Comparison of ENCODE assay signal across 12 mouse cellular contexts in the genomic region with DNA sequence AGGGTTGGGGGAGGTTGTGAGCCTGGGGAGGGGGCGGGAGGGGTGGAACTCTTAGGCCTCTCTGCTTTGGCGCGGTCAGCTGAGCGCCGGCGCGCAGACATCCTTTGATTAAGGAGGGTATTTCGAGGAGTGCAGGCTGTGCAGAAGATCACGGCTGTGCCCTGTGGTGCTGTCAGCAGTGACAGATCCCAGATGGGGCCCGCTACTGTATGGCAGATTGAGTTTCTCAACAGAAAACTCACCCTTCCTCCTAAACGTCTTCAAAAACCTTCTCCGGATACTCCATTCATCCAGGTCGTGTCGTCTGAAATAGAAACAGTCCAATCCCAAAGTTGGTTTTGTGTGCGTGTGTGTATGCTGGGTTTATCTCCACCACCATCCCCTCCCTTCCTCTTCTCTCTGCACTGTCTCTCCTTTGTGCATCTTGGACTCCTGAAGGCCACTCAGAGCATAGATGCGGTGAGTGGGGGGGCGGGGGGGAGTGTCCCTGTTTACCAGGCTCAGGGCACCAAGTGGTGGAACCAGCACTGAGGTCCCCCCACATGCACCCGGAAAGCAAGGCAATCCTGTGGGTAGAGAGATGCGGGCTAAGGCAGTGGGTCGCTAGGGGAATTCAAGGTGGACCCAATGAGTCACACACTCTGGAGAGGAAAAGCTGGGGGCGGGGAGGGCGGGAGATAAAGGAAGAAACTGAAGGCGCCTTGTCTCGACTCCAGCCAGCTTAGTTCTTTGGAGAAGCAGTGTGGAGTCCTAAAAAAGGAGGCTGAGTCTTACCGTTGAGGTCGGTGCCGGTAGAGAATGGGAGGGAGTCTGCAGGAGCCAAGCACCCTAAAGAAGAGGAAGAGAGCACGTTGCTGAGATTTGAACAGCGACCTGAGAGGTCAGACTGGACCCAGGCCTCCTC. TPM values are rescaled to one million over a fixed set of nuclear protein-coding genes. Genes with fewer than 3 reads are reported as not detected.
DNase-seq lines count a peak whose midpoint lies in the region; ATAC-seq lines count a peak whose summit lies in the region.
"Had no signal": no experiment of that assay in that cellular context is flagged by ENCODE, and none has a peak within 500 bp of the region (broad histone marks: within the 10 kb centered on the region; RNA-seq: fewer than 3 reads in every experiment).

No protein-coding gene starts in this region.

- H3K4me2 ChIP-seq in midbrain, embryonic 16.5 days (ENCODE audit: low read length), result no peak overlapping the region
- no peak overlapping the region for H3K4me2 ChIP-seq in midbrain, embryonic 11.5 days
- peak overlapping the region; percentile 74 for H3K4me2 ChIP-seq in heart, embryonic 11.5 days
- H3K4me2 ChIP-seq in intestine, embryonic 16.5 days (ENCODE audit: low read depth, low read length), result peak overlapping the region; percentile 49
- peak overlapping the region; percentile 54 for H3K4me2 ChIP-seq in stomach, embryonic 15.5 days
- no peak overlapping the region for H3K4me2 ChIP-seq in hindbrain, embryonic 14.5 days (replicated peaks)
- H3K4me2 ChIP-seq: neural tube, embryonic 13.5 days had no signal

- H3K9me3 ChIP-seq in midbrain, embryonic 16.5 days (replicated peaks; ENCODE audit: control insufficient read depth, low read length, poor library complexity, severe bottlenecking), result no peaks in the 10 kb centered on the region
- H3K9me3 ChIP-seq in midbrain, embryonic 11.5 days (ENCODE audit: control insufficient read depth, low read length), result no peaks in the 10 kb centered on the region
- no peaks in the 10 kb centered on the region for H3K9me3 ChIP-seq in heart, embryonic 11.5 days (replicated peaks; ENCODE audit: control insufficient read depth, low read length)
- H3K9me3 ChIP-seq in intestine, embryonic 16.5 days (ENCODE audit: control insufficient read depth, low read length), result no peaks in the 10 kb centered on the region
- no peaks in the 10 kb centered on the region for H3K9me3 ChIP-seq in stomach, embryonic 15.5 days
- H3K9me3 ChIP-seq in hindbrain, embryonic 14.5 days (ENCODE audit: control insufficient read depth, low read length), result no peaks in the 10 kb centered on the region
- H3K9me3 ChIP-seq: neural tube, embryonic 13.5 days had no signal

- no peak overlapping the region for H3K9ac ChIP-seq in midbrain, embryonic 16.5 days (ENCODE audit: low read depth, low read length)
- no peak overlapping the region for H3K9ac ChIP-seq in midbrain, embryonic 11.5 days (ENCODE audit: low read length)
- H3K9ac ChIP-seq in heart, embryonic 11.5 days (ENCODE audit: low read depth, low read length), result peak overlapping the region; percentile 85
- peak overlapping the region; percentile 61 for H3K9ac ChIP-seq in intestine, embryonic 16.5 days (ENCODE audit: low read depth, low read length)
- H3K9ac ChIP-seq in stomach, embryonic 15.5 days, result no peak overlapping the region; the same call in 1 of the 2 replicates
- no peak overlapping the region for H3K9ac ChIP-seq in hindbrain, embryonic 14.5 days
- H3K9ac ChIP-seq: liver, embryonic 14.5 days; neural tube, embryonic 13.5 days had no signal

- H3K4me3 ChIP-seq in midbrain, embryonic 16.5 days (ENCODE audit: low read depth, low read length), result no peak overlapping the region
- H3K4me3 ChIP-seq in midbrain, embryonic 11.5 days (ENCODE audit: low read depth, low read length), result no peak overlapping the region
- H3K4me3 ChIP-seq in heart, embryonic 11.5 days (ENCODE audit: low read depth, low read length), result peak overlapping the region; percentile 56
- H3K4me3 ChIP-seq in intestine, embryonic 16.5 days (ENCODE audit: low read length), result peak overlapping the region; percentile 43
- peak overlapping the region; percentile 34 for H3K4me3 ChIP-seq in stomach, embryonic 15.5 days (replicated peaks)
- H3K4me3 ChIP-seq in hindbrain, embryonic 14.5 days (replicated peaks; ENCODE audit: low read length), result no peak overlapping the region
- H3K4me3 ChIP-seq: erythroblast, embryonic 14.5 days; neural tube, embryonic 13.5 days had no signal

- H3K27me3 ChIP-seq in midbrain, embryonic 16.5 days (ENCODE audit: control insufficient read depth, insufficient read depth, low read depth, low read length), result peaks cover 64% of the 10 kb centered on the region
- H3K27me3 ChIP-seq in midbrain, embryonic 11.5 days (ENCODE audit: control insufficient read depth, insufficient read depth, low read length), result peaks cover 100% of the 10 kb centered on the region
- no peaks in the 10 kb centered on the region for H3K27me3 ChIP-seq in heart, embryonic 11.5 days (ENCODE audit: control insufficient read depth, insufficient read depth, low read length)
- peaks cover 28% of the 10 kb centered on the region for H3K27me3 ChIP-seq in intestine, embryonic 16.5 days (replicated peaks; ENCODE audit: control insufficient read depth, insufficient read depth, low read length)
- H3K27me3 ChIP-seq in stomach, embryonic 15.5 days (replicated peaks), result peaks cover 29% of the 10 kb centered on the region; the same call in 1 of the 2 replicates
- peaks cover 100% of the 10 kb centered on the region for H3K27me3 ChIP-seq in hindbrain, embryonic 14.5 days (ENCODE audit: control insufficient read depth, insufficient read depth, low read length)

- H3K4me1 ChIP-seq in midbrain, embryonic 16.5 days (ENCODE audit: control insufficient read depth, insufficient read depth, low read length), result no peaks in the 10 kb centered on the region; the same call in 1 of the 2 replicates
- peaks cover 4% of the 10 kb centered on the region; the same call in 1 of the 2 replicates for H3K4me1 ChIP-seq in midbrain, embryonic 11.5 days (ENCODE audit: control insufficient read depth, insufficient read depth, low read length)
- peaks cover 27% of the 10 kb centered on the region for H3K4me1 ChIP-seq in heart, embryonic 11.5 days (ENCODE audit: control insufficient read depth, insufficient read depth, low read length)
- H3K4me1 ChIP-seq in intestine, embryonic 16.5 days (ENCODE audit: control insufficient read depth, insufficient read depth, low read length), result 0 out of 2 replicates have a peak, but pooled peaks cover 3% of the 10 kb centered on the region
- peaks cover 9% of the 10 kb centered on the region; the same call in 1 of the 2 replicates for H3K4me1 ChIP-seq in stomach, embryonic 15.5 days
- no peaks in the 10 kb centered on the region for H3K4me1 ChIP-seq in hindbrain, embryonic 14.5 days (replicated peaks; ENCODE audit: control insufficient read depth, insufficient read depth, low read length)

- H3K36me3 ChIP-seq in midbrain, embryonic 16.5 days (ENCODE audit: control insufficient read depth, insufficient read depth, low read length), result no peaks in the 10 kb centered on the region
- H3K36me3 ChIP-seq in midbrain, embryonic 11.5 days (ENCODE audit: control insufficient read depth, insufficient read depth, low read length), result no peaks in the 10 kb centered on the region
- no peaks in the 10 kb centered on the region for H3K36me3 ChIP-seq in heart, embryonic 11.5 days (ENCODE audit: control insufficient read depth, insufficient read depth, low read length)
- no peaks in the 10 kb centered on the region for H3K36me3 ChIP-seq in intestine, embryonic 16.5 days (ENCODE audit: control insufficient read depth, insufficient read depth, low read length)
- no peaks in the 10 kb centered on the region for H3K36me3 ChIP-seq in stomach, embryonic 15.5 days
- H3K36me3 ChIP-seq in hindbrain, embryonic 14.5 days (replicated peaks; ENCODE audit: control insufficient read depth, insufficient read depth), result no peaks in the 10 kb centered on the region
- H3K36me3 ChIP-seq: neural tube, embryonic 13.5 days had no signal

- H3K27ac ChIP-seq in midbrain, embryonic 16.5 days (ENCODE audit: low read length), result no peak overlapping the region
- H3K27ac ChIP-seq in midbrain, embryonic 11.5 days (ENCODE audit: low read depth, low read length), result no peak overlapping the region
- H3K27ac ChIP-seq in heart, embryonic 11.5 days (ENCODE audit: low read depth, low read length), result peak overlapping the region; percentile 99
- peak overlapping the region; percentile 72 for H3K27ac ChIP-seq in intestine, embryonic 16.5 days (ENCODE audit: low read length)
- peak overlapping the region; percentile 74 for H3K27ac ChIP-seq in stomach, embryonic 15.5 days
- H3K27ac ChIP-seq in hindbrain, embryonic 14.5 days, result no peak overlapping the region
- H3K27ac ChIP-seq: liver, embryonic 14.5 days; neural tube, embryonic 13.5 days had no signal

- ATAC-seq in midbrain, embryonic 16.5 days, result 0 out of 2 replicates have a peak, but pooled peaks have one; percentile 34
- ATAC-seq in midbrain, embryonic 11.5 days (ENCODE audit: low FRiP score), result no peak
- ATAC-seq in heart, embryonic 11.5 days (replicated peaks; ENCODE audit: insufficient number of reproducible peaks, low FRiP score, low TSS enrichment), result peak; percentile 62
- ATAC-seq in intestine, embryonic 16.5 days, result peak; percentile 58
- peak; percentile 50 for ATAC-seq in stomach, embryonic 15.5 days (ENCODE audit: insufficient read depth, low FRiP score, low read depth)
- no peak for ATAC-seq in hindbrain, embryonic 14.5 days (ENCODE audit: low FRiP score)

- WGBS in midbrain, embryonic 16.5 days, result under 1% methylated on average over 29 of the region's 29 CpGs
- WGBS in midbrain, embryonic 11.5 days, result under 1% methylated on average over 29 of the region's 29 CpGs
- WGBS in heart, embryonic 11.5 days (ENCODE audit: insufficient replicate concordance), result under 1% methylated on average over 29 of the region's 29 CpGs
- 4% methylated on average over 29 of the region's 29 CpGs for WGBS in intestine, embryonic 16.5 days
- WGBS in stomach, embryonic 15.5 days, result 4% methylated on average over 29 of the region's 29 CpGs
- WGBS in hindbrain, embryonic 14.5 days, result under 1% methylated on average over 29 of the region's 29 CpGs

- no peak for DNase-seq in midbrain, embryonic 11.5 days (ENCODE audit: low spot score, missing footprints)
- no peak for DNase-seq in hindbrain, embryonic 14.5 days (ENCODE audit: low spot score)
- DNase-seq in frontal cortex, postnatal 25 days (ENCODE audit: low spot score in 2 of 2), result no peak
- DNase-seq: cerebellum, adult 11 months; layer of hippocampus, adult 9-11 months had no signal

RNA-seq across cellular contexts. Expression of gene Hand2, which starts 11.2 kb away (rescaled TPM):
- not detected in 2 replicates for polyA plus RNA-seq in midbrain, embryonic 16.5 days (2015; fragmentation: Nextera tagmentation; extraction: Ambion mirVana)
- polyA plus RNA-seq in midbrain, embryonic 11.5 days (2014; fragmentation: Nextera tagmentation; extraction: Ambion mirVana), result not detected in 2 replicates
- 17.2 and 17.9 TPM in 2 replicates for polyA plus RNA-seq in heart, embryonic 11.5 days (2014; fragmentation: Nextera tagmentation; extraction: Ambion mirVana)
- 4.1 and 5.1 TPM in 2 replicates for polyA plus RNA-seq in intestine, embryonic 16.5 days (2015; fragmentation: Nextera tagmentation; extraction: Ambion mirVana)
- polyA plus RNA-seq in stomach, embryonic 15.5 days (2015; fragmentation: Nextera tagmentation; extraction: Ambion mirVana), result 9.4 and 9.8 TPM in 2 replicates
- polyA plus RNA-seq in hindbrain, embryonic 14.5 days (2014; fragmentation: Nextera tagmentation; extraction: Ambion mirVana), result not detected in 2 replicates
- polyA plus RNA-seq: erythroblast, embryonic 14.5 days had no signal

Comparison
In these comparisons a context has a peak if more than half of its experiments do, and no peak if none do; other contexts are left out.
1. ATAC-seq: peak in midbrain, embryonic 16.5 days (single experiment), heart, embryonic 11.5 days (single experiment), intestine, embryonic 16.5 days (single experiment) and stomach, embryonic 15.5 days (single experiment); none in midbrain, embryonic 11.5 days (single experiment) and hindbrain, embryonic 14.5 days (single experiment).
2. H3K27ac ChIP-seq: peak in heart, embryonic 11.5 days (single experiment), intestine, embryonic 16.5 days (single experiment) and stomach, embryonic 15.5 days (single experiment); none in midbrain, embryonic 16.5 days (single experiment), midbrain, embryonic 11.5 days (single experiment) and hindbrain, embryonic 14.5 days (single experiment).
3. H3K4me2 ChIP-seq: peak in heart, embryonic 11.5 days (single experiment), intestine, embryonic 16.5 days (single experiment) and stomach, embryonic 15.5 days (single experiment); none in midbrain, embryonic 16.5 days (single experiment), midbrain, embryonic 11.5 days (single experiment) and hindbrain, embryonic 14.5 days (single experiment).
4. H3K4me3 ChIP-seq: peak in heart, embryonic 11.5 days (single experiment), intestine, embryonic 16.5 days (single experiment) and stomach, embryonic 15.5 days (single experiment); none in midbrain, embryonic 16.5 days (single experiment), midbrain, embryonic 11.5 days (single experiment) and hindbrain, embryonic 14.5 days (single experiment).
5. H3K9ac ChIP-seq: peak in heart, embryonic 11.5 days (single experiment) and intestine, embryonic 16.5 days (single experiment); none in midbrain, embryonic 16.5 days (single experiment), midbrain, embryonic 11.5 days (single experiment), stomach, embryonic 15.5 days (single experiment) and hindbrain, embryonic 14.5 days (single experiment).